Mouse (Mus musculus): ENCODE measurements around the gene Otud7a. TPM values are rescaled to one million over a fixed set of nuclear protein-coding genes. Genes with fewer than 3 reads are reported as not detected.

The Otud7a gene
- polyA plus RNA-seq, 1 experiment from 2014 or later = 2.5 TPM

DNA sequence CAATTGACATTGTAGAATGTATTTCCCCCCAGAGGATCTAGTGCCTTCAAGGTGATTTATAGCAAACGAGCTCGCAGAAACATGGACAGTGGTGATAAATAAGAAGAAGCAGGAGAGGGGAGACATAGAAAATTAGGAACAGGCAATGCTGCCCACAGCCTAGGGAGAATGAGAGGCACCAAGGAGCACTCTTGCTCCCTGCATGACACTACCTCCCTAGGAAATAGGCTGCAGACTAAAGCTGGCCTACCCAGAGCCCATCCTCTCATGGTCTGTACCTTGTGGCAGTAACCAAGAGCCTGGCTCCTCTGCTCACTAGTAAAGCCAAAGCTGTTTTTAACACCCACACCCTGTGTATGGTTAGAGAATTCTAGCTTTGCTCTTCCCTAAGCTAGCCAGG lies 138.8 kb downstream of the Otud7a start:
- Histone ChIP-seq H3K27ac (replicated peaks) (peak overlapping the region; percentile 49), H3K4me1 (replicated peaks) (peaks cover 7% of the 10 kb centered on the region), H3K9ac (no peak overlapping the region), H3K4me2 (no peak overlapping the region), H3K36me3 (no peaks in the 10 kb centered on the region), H3K27me3 (no peaks in the 10 kb centered on the region), H3K9me3 (no peaks in the 10 kb centered on the region), H3K4me3 (no peak overlapping the region)
- peak; percentile 43; the same call in 1 of the 2 replicates for ATAC-seq (ENCODE audit: low read depth)
- 35% methylated on average over 2 of the region's 2 CpGs for WGBS

DNA sequence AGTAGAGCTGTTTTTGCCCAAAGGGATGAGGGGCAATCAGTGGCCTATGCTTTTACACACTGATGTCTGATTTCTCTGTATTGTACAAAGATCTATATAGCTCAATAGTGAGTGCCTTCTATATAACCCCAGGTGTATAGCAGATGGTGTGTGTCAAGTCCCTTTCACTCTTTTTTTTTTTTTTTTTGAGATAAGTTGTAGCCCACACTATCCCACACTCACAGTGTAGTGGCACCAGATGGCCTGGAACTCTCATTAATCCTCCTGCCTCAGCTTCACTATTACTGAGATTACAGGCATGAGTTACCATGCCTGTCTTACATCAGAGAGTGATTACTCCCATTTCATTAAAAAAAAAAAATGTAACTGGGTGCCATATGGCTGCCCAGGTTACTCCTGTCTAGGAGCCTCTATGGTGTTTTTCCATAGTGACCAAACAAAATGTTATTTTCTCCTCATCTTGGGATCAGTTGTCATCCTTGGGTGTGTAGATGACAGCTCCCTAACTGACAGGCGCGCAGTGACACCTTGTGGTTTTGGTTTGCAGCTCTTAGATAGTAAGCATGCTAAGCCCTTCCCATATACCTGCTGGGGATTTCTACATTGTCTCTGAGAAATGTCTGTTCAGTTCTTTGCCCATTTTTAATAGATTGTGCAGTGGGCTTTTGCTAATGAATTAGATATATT lies 141.8 kb downstream of the Otud7a start:
- Histone ChIP-seq H3K9me3 (no peaks in the 10 kb centered on the region), H3K36me3 (no peaks in the 10 kb centered on the region), H3K27ac (replicated peaks) (no peak overlapping the region), H3K27me3 (no peaks in the 10 kb centered on the region), H3K4me3 (no peak overlapping the region), H3K4me1 (replicated peaks) (peaks cover 7% of the 10 kb centered on the region), H3K9ac (no peak overlapping the region), H3K4me2 (no peak overlapping the region)
- peak; percentile 52; the same call in 1 of the 2 replicates for ATAC-seq (ENCODE audit: low read depth)
- 71% methylated on average over 2 of the region's 2 CpGs for WGBS

DNA sequence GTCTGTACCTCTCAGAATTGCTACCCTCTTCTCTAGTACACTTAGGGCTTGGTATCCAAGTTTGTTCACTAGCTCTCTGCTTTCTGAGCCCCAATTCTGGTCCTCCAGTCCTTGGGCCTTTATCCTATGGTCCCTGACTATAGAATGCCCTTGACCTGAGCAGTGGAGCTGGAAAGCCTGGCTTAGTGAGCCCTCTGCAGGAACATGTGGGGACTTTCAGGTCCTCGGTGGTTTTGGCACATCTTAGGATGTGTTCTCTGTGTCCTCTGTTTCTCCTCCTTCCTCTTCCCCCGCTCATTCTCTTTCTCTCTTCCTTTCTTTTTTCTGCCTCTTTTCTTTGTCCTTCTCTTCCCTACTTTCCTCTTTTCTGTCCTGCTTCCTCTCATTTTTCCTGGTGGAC lies 145.8 kb downstream of the Otud7a start:
- Histone ChIP-seq H3K9me3 (no peaks in the 10 kb centered on the region), H3K4me3 (no peak overlapping the region), H3K4me1 (replicated peaks) (no peaks in the 10 kb centered on the region; the same call in 1 of the 2 replicates), H3K27ac (replicated peaks) (no peak overlapping the region), H3K27me3 (no peaks in the 10 kb centered on the region), H3K4me2 (no peak overlapping the region), H3K9ac (no peak overlapping the region), H3K36me3 (no peaks in the 10 kb centered on the region)
- 77% methylated on average over 2 of the region's 2 CpGs for WGBS
- ATAC-seq (ENCODE audit: low read depth) = no peak

DNA sequence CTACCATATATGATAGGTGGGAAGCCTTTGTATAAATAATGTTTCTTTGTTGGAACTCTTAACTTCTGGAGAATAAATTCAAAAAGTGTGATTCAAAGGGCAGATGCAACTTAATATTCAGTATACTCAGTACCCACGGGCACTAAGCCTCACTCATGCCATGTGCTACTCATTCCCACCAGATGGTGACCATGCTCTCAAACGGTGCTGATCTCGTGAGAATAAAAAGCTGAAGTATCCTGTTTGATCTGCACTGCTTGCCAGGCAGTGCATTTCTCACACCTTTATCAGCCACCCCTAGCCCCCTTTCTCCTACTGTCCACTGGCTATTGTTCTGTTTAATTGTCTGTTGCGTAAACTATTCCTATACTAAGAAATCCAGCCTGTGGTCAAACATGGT lies 146.8 kb downstream of the Otud7a start:
- no peaks in the 10 kb centered on the region for H3K27me3 ChIP-seq
- no peak overlapping the region for H3K27ac ChIP-seq (replicated peaks)
- no peaks in the 10 kb centered on the region for H3K36me3 ChIP-seq
- H3K9me3 ChIP-seq = no peaks in the 10 kb centered on the region
- no peaks in the 10 kb centered on the region; the same call in 1 of the 2 replicates for H3K4me1 ChIP-seq (replicated peaks)
- 66% methylated on average over 4 of the region's 4 CpGs for WGBS
- H3K4me3 ChIP-seq = no peak overlapping the region
- H3K9ac ChIP-seq = no peak overlapping the region
- H3K4me2 ChIP-seq = no peak overlapping the region
- ATAC-seq (ENCODE audit: low read depth) = no peak

DNA sequence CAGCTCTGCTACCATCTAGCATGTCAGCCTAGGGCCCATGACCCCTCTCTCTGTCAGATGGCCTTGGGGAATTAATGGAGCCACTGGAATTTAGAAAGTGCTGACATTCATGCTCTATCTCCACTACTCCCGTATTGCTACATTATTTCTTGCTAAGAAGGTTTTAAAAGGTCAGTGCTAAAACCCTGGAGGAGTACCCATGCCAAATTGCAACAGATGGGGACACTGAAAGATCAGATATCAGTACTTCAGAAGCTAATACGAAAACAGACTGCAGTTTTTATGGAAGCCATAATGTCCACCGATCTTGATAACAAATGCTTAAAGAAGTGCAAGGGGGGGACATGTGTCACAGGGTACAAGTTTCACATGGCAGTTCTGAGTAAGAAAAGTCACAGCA lies 147.5 kb downstream of the Otud7a start:
- Histone ChIP-seq H3K4me1 (replicated peaks) (no peaks in the 10 kb centered on the region; the same call in 1 of the 2 replicates), H3K27ac (replicated peaks) (no peak overlapping the region), H3K9ac (no peak overlapping the region), H3K4me3 (no peak overlapping the region), H3K27me3 (no peaks in the 10 kb centered on the region), H3K4me2 (no peak overlapping the region), H3K9me3 (no peaks in the 10 kb centered on the region), H3K36me3 (no peaks in the 10 kb centered on the region)
- no peak for ATAC-seq (ENCODE audit: low read depth)
- WGBS = 75% methylated on average over 3 of the region's 3 CpGs

DNA sequence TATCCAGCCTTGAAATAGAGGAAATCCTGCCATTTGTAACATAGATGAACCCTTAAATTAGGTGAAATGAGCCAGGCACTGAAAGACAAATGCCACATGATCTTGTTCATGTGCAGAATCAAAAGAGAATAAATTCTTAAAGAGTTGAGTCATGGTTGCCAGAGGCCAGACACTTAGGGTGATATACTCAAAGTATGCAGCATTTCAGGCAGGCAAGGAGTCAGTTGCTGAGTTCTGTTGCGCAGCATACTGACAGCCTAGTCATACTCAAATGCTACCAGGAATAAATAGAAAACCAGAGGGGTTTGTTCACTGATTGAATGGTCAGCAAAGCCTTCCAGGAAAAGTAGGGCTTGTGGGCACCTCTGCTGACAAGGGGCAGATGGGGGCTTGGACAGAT lies 160.3 kb downstream of the Otud7a start:
- Histone ChIP-seq H3K4me2 (no peak overlapping the region), H3K9ac (no peak overlapping the region), H3K4me3 (no peak overlapping the region), H3K4me1 (replicated peaks) (no peaks in the 10 kb centered on the region), H3K27ac (replicated peaks) (no peak overlapping the region), H3K9me3 (no peaks in the 10 kb centered on the region), H3K27me3 (no peaks in the 10 kb centered on the region), H3K36me3 (no peaks in the 10 kb centered on the region)
- 94% methylated on average over 1 of the region's 1 CpGs for WGBS
- no peak for ATAC-seq (ENCODE audit: low read depth)

DNA sequence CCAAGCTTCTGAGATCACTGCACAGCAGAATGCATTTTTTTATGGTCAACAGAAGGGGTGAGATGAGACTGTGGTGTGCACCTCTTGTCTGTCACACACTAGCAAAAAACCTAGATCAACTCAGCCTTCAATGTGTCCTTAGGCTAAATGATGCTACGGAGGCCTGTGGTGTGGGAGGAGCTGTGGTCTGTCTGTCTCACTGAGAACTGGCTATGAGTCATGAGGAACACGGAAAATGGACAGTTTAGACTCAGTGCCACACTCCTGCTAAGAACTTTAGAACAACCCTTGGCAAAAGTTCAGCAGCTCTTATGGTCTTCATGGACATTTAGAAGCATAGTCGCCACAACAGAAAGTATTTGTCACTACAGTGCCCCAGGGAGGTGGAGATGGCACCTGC lies 172.5 kb downstream of the Otud7a start:
- Histone ChIP-seq H3K27me3 (no peaks in the 10 kb centered on the region), H3K4me3 (no peak overlapping the region), H3K9me3 (no peaks in the 10 kb centered on the region), H3K27ac (replicated peaks) (no peak overlapping the region), H3K36me3 (no peaks in the 10 kb centered on the region), H3K4me1 (replicated peaks) (no peaks in the 10 kb centered on the region), H3K4me2 (no peak overlapping the region), H3K9ac (no peak overlapping the region)
- 87% methylated on average over 3 of the region's 3 CpGs for WGBS
- ATAC-seq (ENCODE audit: low read depth) = no peak

DNA sequence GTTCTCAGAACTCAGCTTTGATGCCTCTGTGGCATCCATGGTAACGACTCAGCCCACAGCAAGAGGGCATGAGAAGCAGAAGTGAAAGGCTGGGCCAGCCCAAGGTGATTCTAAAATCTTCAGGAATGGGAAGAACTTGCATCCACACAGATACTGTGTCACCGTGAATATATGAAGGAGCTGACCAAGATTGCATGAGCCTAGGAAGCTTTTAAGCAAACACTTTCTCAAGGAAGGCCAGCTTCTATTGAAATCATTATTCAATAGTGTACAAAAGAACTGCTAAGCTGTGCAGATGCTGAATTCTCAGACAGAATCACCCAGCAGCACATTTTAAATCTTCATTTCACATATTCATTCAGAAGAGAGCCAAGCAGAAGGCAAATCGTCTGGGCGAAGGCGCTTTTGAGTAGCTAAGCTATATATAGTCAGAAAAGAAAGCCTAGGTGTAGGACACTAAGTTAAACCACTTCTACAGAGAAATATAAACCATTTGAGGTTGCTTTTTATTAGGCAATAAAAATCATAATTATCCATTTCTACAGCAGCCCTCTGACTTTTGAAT lies 176.3 kb downstream of the Otud7a start:
- no peak overlapping the region for H3K27ac ChIP-seq (replicated peaks)
- H3K4me1 ChIP-seq (replicated peaks) = no peaks in the 10 kb centered on the region
- no peak overlapping the region for H3K4me3 ChIP-seq
- no peak overlapping the region for H3K9ac ChIP-seq
- no peaks in the 10 kb centered on the region for H3K27me3 ChIP-seq
- no peaks in the 10 kb centered on the region for H3K36me3 ChIP-seq
- 82% methylated on average over 5 of the region's 5 CpGs for WGBS
- H3K4me2 ChIP-seq = no peak overlapping the region
- no peak for ATAC-seq (ENCODE audit: low read depth)
- no peaks in the 10 kb centered on the region for H3K9me3 ChIP-seq

DNA sequence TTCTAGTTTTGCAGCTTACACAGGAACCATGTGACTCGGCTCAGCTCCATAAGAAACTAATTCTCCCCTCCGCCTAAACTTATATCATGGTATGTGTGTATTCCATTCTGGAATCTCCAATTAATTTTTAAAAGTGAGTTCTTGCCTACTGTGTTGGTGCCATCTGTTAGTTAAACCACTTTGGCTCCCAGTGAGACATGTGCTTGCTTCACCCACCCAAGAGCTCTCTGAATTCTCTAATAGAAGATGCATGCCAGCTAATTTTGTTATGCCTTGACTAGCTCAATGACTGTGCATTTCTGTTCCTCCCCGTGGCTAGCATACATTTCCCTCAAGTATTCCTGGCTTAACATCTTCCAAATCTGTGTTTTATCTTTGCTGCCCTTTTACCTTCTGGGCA lies 193.1 kb downstream of the Otud7a start:
- no peaks in the 10 kb centered on the region for H3K36me3 ChIP-seq
- H3K27ac ChIP-seq (replicated peaks) = no peak overlapping the region
- WGBS = 86% methylated on average over 3 of the region's 3 CpGs
- H3K27me3 ChIP-seq = no peaks in the 10 kb centered on the region
- H3K4me3 ChIP-seq = no peak overlapping the region
- ATAC-seq (ENCODE audit: low read depth) = no peak
- H3K9ac ChIP-seq = no peak overlapping the region
- no peaks in the 10 kb centered on the region for H3K9me3 ChIP-seq
- no peaks in the 10 kb centered on the region for H3K4me1 ChIP-seq (replicated peaks)
- no peak overlapping the region for H3K4me2 ChIP-seq

DNA sequence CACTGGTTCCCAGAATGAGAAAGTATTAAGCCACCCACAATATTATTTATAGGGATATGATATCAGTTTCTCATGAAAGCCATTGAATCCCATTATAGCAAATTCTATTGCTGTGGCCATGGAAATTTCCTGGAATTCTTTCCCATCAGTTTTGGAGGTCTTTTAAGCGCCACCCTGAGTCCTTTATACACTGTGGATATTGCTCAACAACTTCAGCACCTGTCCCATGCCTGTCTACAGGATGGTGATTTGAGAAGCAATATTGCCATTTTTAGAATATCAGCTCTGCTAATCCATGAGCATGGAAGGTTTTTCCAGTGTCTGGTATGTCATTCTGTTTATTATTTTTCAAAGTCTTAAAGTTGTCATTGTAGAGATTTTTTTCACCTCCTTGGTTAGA lies 199.5 kb downstream of the Otud7a start:
- H3K4me3 ChIP-seq = no peak overlapping the region
- no peaks in the 10 kb centered on the region for H3K9me3 ChIP-seq
- no peaks in the 10 kb centered on the region for H3K27me3 ChIP-seq
- H3K9ac ChIP-seq = no peak overlapping the region
- no peak overlapping the region for H3K4me2 ChIP-seq
- no peaks in the 10 kb centered on the region for H3K4me1 ChIP-seq (replicated peaks)
- H3K36me3 ChIP-seq = no peaks in the 10 kb centered on the region
- H3K27ac ChIP-seq (replicated peaks) = no peak overlapping the region
- WGBS = 82% methylated on average over 1 of the region's 1 CpGs
- no peak for ATAC-seq (ENCODE audit: low read depth)

DNA sequence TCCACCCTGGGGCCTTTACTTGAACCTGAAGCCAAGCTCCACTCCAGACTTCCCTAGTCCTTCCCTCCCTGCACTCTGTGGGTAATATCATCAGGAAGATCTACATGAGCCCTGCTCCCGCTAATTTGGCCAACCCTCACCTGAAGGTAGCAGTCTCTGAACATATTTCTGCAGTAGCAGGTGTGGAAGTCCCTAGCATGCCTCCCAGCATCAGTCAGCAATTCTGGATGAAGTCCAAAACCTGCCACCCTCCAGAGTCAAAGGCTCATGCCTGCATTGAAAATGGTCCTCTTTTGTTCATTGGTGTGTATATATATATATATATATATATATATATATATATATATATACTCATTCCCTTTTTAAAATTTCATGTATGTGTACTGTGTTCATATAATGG lies 202.6 kb downstream of the Otud7a start:
- H3K27ac ChIP-seq (replicated peaks) = no peak overlapping the region
- H3K27me3 ChIP-seq = no peaks in the 10 kb centered on the region
- no peaks in the 10 kb centered on the region for H3K9me3 ChIP-seq
- 87% methylated on average over 1 of the region's 1 CpGs for WGBS
- no peak for ATAC-seq (ENCODE audit: low read depth)
- H3K4me2 ChIP-seq = no peak overlapping the region
- no peaks in the 10 kb centered on the region for H3K36me3 ChIP-seq
- H3K4me3 ChIP-seq = no peak overlapping the region
- H3K9ac ChIP-seq = no peak overlapping the region
- H3K4me1 ChIP-seq (replicated peaks) = no peaks in the 10 kb centered on the region

DNA sequence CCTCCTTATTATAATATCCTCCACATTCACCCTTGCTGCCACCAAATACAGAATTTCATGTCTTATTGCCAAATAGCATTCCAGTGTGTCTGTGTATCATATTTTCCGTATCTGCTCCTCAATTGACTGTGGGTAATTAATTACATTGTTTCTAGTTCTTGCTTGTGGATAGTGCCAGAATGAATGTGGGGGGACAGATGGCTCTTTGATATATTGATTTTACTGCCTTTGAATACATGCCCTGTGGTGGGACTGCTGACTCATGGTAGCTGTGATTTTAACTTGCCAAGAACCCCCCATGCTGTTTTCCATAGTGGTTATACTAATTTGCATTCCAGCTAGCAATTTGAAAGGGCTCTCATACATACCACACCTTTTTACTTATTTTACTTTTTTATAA lies 215.7 kb downstream of the Otud7a start:
- no peak overlapping the region for H3K9ac ChIP-seq
- H3K4me2 ChIP-seq = no peak overlapping the region
- ATAC-seq (ENCODE audit: low read depth) = no peak
- no peak overlapping the region for H3K4me3 ChIP-seq
- H3K36me3 ChIP-seq = peaks cover 8% of the 10 kb centered on the region; the same call in 1 of the 2 replicates
- H3K27ac ChIP-seq (replicated peaks) = no peak overlapping the region
- no peaks in the 10 kb centered on the region for H3K27me3 ChIP-seq
- H3K9me3 ChIP-seq = no peaks in the 10 kb centered on the region
- 36% methylated on average over 1 of the region's 1 CpGs for WGBS
- no peaks in the 10 kb centered on the region for H3K4me1 ChIP-seq (replicated peaks)

DNA sequence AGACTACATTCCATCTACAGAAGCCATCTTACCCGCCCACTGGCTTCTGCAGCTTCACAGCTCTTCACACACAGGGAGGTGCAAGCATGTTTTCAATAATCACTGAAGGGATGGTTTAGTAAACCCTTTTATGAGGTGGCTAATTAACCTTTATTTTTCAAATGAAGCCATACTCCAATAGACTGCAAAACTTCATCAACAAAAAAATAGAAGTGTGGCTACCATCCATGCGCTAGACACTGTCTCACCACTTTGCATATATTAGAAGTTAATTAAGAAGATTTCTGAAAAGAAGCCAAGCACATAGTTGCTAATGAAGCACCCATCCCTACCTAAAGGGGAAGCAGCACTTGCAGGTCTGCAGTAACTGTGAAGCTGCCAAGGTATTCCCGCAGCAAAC lies 218.2 kb downstream of the Otud7a start:
- Histone ChIP-seq H3K4me2 (no peak overlapping the region), H3K4me1 (replicated peaks) (peaks cover 6% of the 10 kb centered on the region), H3K4me3 (no peak overlapping the region), H3K27me3 (0 out of 2 replicates have a peak, but pooled peaks cover 4% of the 10 kb centered on the region), H3K36me3 (peaks cover 6% of the 10 kb centered on the region; the same call in 1 of the 2 replicates), H3K27ac (replicated peaks) (no peak overlapping the region), H3K9ac (no peak overlapping the region), H3K9me3 (no peaks in the 10 kb centered on the region)
- ATAC-seq (ENCODE audit: low read depth) = no peak
- 89% methylated on average over 3 of the region's 3 CpGs for WGBS
